Mouse (Mus musculus) megakaryocyte, embryonic 14.5 days (primary cell): ENCODE results near the gene Ankrd13b.

Source experiments
- FLI1 ChIP-seq: IDR thresholded peaks from 2 replicates; pipeline ENCODE4 v1.6.1; 2012; ENCODE audit warnings: low read length, inconsistent platforms, mixed read lengths
- GATA1 ChIP-seq: IDR thresholded peaks from 3 replicates; pipeline ENCODE4 v1.6.1; 2012; ENCODE audit warnings: mixed read lengths, low read length, inconsistent platforms, borderline replicate concordance

GRCm38 (mm10) chr11:77466544-77466943 lies 22.9 kb downstream of the Ankrd13b start:
- TF ChIP-seq FLI1 = no peak
- TF ChIP-seq GATA1 = no peak
